Mouse (Mus musculus) small intestine, adult 2 months (tissue): ENCODE measurements around the gene Dchs2. TPM values are rescaled to one million over a fixed set of nuclear protein-coding genes. Genes with fewer than 3 reads are reported as not detected.

ENCODE experiments used
- H3K27ac ChIP-seq: fragments of 200-500 bp; 2 replicates; pipeline ENCODE4 v1.5.1; 2012; ENCODE audit warnings: low read depth, low read length, control low read depth, inconsistent platforms; ENCODE audit not compliant: insufficient read depth
- H3K27me3 ChIP-seq: fragments of 200-500 bp; 2 replicates; pipeline ENCODE4 v1.6.1; 2012; ENCODE audit warnings: mild to moderate bottlenecking, moderate library complexity, low read length, inconsistent platforms; ENCODE audit not compliant: control insufficient read depth, insufficient read depth
- H3K36me3 ChIP-seq: fragments of 200-500 bp; 2 replicates; pipeline ENCODE4 v1.6.1; 2012; ENCODE audit warnings: mild to moderate bottlenecking, low read length, control low read depth, inconsistent platforms; ENCODE audit not compliant: control insufficient read depth, insufficient read depth
- H3K4me1 ChIP-seq: fragments of 200-500 bp; 2 replicates; pipeline ENCODE4 v1.6.1; 2012; ENCODE audit warnings: low read length, inconsistent platforms, mixed read lengths; ENCODE audit not compliant: control insufficient read depth, insufficient read depth, insufficient read length
- H3K4me3 ChIP-seq: fragments of 200-500 bp; 2 replicates; pipeline ENCODE4 v1.5.1; 2012; ENCODE audit warnings: low read depth, mild to moderate bottlenecking, control low read depth, inconsistent platforms, low read length, moderate library complexity
- CTCF ChIP-seq: fragments of 200-500 bp; IDR thresholded peaks from 2 replicates; pipeline ENCODE4 v1.5.1; 2012; ENCODE audit warnings: low read depth, mild to moderate bottlenecking, control low read depth, inconsistent platforms, low read length, moderate library complexity, mixed read lengths; ENCODE audit not compliant: insufficient replicate concordance, insufficient read length; ENCODE audit errors: extremely low read depth
- POLR2A ChIP-seq: fragments of 200-500 bp; IDR thresholded peaks from 2 replicates; pipeline ENCODE4 v1.6.1; 2012; ENCODE audit warnings: low read depth, mild to moderate bottlenecking, control low read depth, inconsistent platforms, low read length, moderate library complexity
- WGBS: fragments of 180-500 bp; shearing (Covaris S2); methylation state at CpG from one replicate; pipeline ENCODE4 v1.1.7; 2018; 5-methylcytosine and 5-hydroxymethylcytosine counted together
- polyA plus RNA-seq: library from polyadenylated mRNA; depleted of rRNA; stranded (reverse); fragments of >200 nt; gene quantifications from 2 replicates; pipeline ENCODE4 v1.2.3, GENCODE M21; 2012; rRNA removed

The Dchs2 gene
- polyA plus RNA-seq: 0.06 and 0.09 TPM in 2 replicates

GRCm38 (mm10) chr3:83127726-83128448 lies at the start of gene Dchs2:
Gene Dchs2, plus strand, starts transcription at chr3:83127948.
- no peaks in the 10 kb centered on the region for H3K36me3 ChIP-seq

GRCm38 (mm10) chr3:83080567-83081055 lies 47.1 kb upstream of the Dchs2 start:
- Histone ChIP-seq H3K36me3 (no peaks in the 10 kb centered on the region), H3K27me3 (no peaks in the 10 kb centered on the region), H3K4me3 (peak overlapping the region; percentile 56), H3K27ac (peak overlapping the region; percentile 64), H3K4me1 (no peaks in the 10 kb centered on the region)
- WGBS: under 1% methylated on average over 11 of the region's 11 CpGs
- TF ChIP-seq CTCF (no peak), POLR2A (no peak)

More at GRCm38 (mm10) chr3:83127726-83128448, at the start of gene Dchs2:
- 1% methylated on average over 55 of the region's 55 CpGs for WGBS
- TF ChIP-seq POLR2A (no peak), CTCF (no peak)
- peaks cover 27% of the 10 kb centered on the region for H3K27me3 ChIP-seq
- H3K27ac ChIP-seq: no peak within 1 kb of the TSS
- H3K4me1 ChIP-seq: no peaks in the 10 kb centered on the region; the same call in 1 of the 2 replicates
- H3K4me3 ChIP-seq: peak within 1 kb of the TSS; percentile 31

- no peak overlapping the region for H3K27ac ChIP-seq
- H3K36me3 ChIP-seq: no peaks in the 10 kb centered on the region
- no peak overlapping the region for H3K4me3 ChIP-seq
- no peak for TF ChIP-seq CTCF
- TF ChIP-seq POLR2A: no peak
- 83% methylated on average over 6 of the region's 6 CpGs for WGBS
- H3K4me1 ChIP-seq: no peaks in the 10 kb centered on the region
- H3K27me3 ChIP-seq: peaks cover 3% of the 10 kb centered on the region; the same call in 1 of the 2 replicates
Measured at GRCm38 (mm10) chr3:83097586-83097985, 30.2 kb upstream of the Dchs2 start.

DNA sequence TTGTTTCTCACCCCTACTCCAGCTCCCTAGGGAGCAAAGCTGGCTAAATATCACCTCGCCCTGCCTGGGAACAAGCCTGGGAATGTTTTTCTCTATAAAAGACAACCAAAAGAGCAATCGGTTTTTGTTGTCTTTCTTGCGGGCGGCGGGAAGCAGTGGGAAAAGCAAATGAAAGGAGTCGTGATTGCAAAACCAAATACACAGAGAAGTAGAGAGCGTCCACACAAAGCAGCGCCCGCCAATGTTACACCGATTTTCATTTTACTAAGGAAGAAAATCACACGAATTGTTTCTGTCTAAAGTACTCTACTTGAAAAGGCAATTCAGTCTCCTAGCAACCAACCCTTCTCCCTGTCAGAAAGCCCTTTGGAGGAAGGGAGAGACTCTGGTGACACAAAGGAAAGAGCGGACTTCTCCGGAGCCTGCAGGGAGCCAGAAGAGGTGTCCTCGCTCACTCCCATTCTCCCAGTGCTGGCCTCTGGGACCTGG lies 29.2 kb upstream of the Dchs2 start:
- Histone ChIP-seq H3K4me1 (no peaks in the 10 kb centered on the region), H3K4me3 (no peak overlapping the region), H3K27ac (no peak overlapping the region), H3K36me3 (no peaks in the 10 kb centered on the region), H3K27me3 (peaks cover 3% of the 10 kb centered on the region; the same call in 1 of the 2 replicates)
- TF ChIP-seq POLR2A (no peak), CTCF (no peak)
- 16% methylated on average over 14 of the region's 14 CpGs for WGBS

DNA sequence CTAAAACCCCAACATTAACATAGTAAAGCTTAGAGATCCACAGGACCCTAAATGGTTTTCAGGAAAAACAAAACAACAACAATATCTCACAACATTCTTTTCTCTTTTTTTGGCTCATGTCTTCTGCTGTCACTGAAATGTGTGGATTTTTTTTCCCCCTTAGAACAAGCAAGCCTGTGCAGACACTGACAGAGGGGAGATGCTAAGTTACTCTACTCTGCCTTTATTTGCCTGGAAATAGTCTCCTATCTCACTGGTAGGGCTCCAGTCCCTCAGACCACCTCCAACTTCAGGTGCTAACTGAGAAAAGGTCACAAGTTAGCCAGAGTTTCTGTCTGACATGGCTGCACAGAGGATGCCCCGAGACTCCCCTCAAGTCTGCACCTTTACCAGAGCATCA lies 28.6 kb upstream of the Dchs2 start:
- no peaks in the 10 kb centered on the region for H3K4me1 ChIP-seq
- WGBS: 93% methylated on average over 1 of the region's 1 CpGs
- H3K36me3 ChIP-seq: no peaks in the 10 kb centered on the region
- H3K27me3 ChIP-seq: peaks cover 3% of the 10 kb centered on the region; the same call in 1 of the 2 replicates
- TF ChIP-seq CTCF (no peak), POLR2A (no peak)
- H3K27ac ChIP-seq: no peak overlapping the region
- no peak overlapping the region for H3K4me3 ChIP-seq

GRCm38 (mm10) chr3:83099651-83100050 lies 28.1 kb upstream of the Dchs2 start:
- Histone ChIP-seq H3K36me3 (no peaks in the 10 kb centered on the region), H3K4me3 (no peak overlapping the region), H3K27ac (no peak overlapping the region), H3K4me1 (no peaks in the 10 kb centered on the region), H3K27me3 (peaks cover 3% of the 10 kb centered on the region; the same call in 1 of the 2 replicates)
- TF ChIP-seq CTCF: no peak
- WGBS: 84% methylated on average over 6 of the region's 6 CpGs

GRCm38 (mm10) chr3:83102286-83102685 lies 25.5 kb upstream of the Dchs2 start:
- Histone ChIP-seq H3K4me1 (no peaks in the 10 kb centered on the region), H3K36me3 (no peaks in the 10 kb centered on the region), H3K27ac (no peak overlapping the region), H3K27me3 (peaks cover 3% of the 10 kb centered on the region; the same call in 1 of the 2 replicates), H3K4me3 (no peak overlapping the region)
- TF ChIP-seq POLR2A: no peak
- TF ChIP-seq CTCF: no peak
- WGBS: 83% methylated on average over 6 of the region's 6 CpGs
